Comparison of ENCODE assay signal across 12 mouse cellular contexts in genomic region chr2:106828573-106829310, GRCm38 (mm10).
DNase-seq lines count a peak whose midpoint lies in the region; ATAC-seq and TF ChIP-seq lines count a peak whose summit lies in the region.
"Had no signal": no experiment of that assay in that cellular context is flagged by ENCODE, and none has a peak within 500 bp of the region (broad histone marks: within the 10 kb centered on the region; RNA-seq: fewer than 3 reads in every experiment).

No protein-coding gene starts in this region.

- peak; percentile 54; the same call in 1 of the 2 replicates for ATAC-seq in lung, embryonic 14.5 days (ENCODE audit: insufficient read depth)
- ATAC-seq in forebrain, postnatal 0 days = peak; percentile 81
- ATAC-seq in neural tube, embryonic 14.5 days (ENCODE audit: low read depth) = peak; percentile 50; the same call in 1 of the 2 replicates

- no peaks in the 10 kb centered on the region for H3K36me3 ChIP-seq in lung, embryonic 14.5 days (ENCODE audit: insufficient read depth)
- no peaks in the 10 kb centered on the region for H3K36me3 ChIP-seq in forebrain, postnatal 0 days (ENCODE audit: insufficient read depth)
- H3K36me3 ChIP-seq in neural tube, embryonic 14.5 days (ENCODE audit: control insufficient read depth, insufficient read depth, low read length) = no peaks in the 10 kb centered on the region
- H3K36me3 ChIP-seq: embryonic facial prominence, embryonic 15.5 days; limb, embryonic 15.5 days; stomach, embryonic 15.5 days had no signal

- DNase-seq in embryo, embryonic 10 days (ENCODE audit: low spot score) = peak; percentile 37
- DNase-seq in embryo, embryonic 9.5 days (ENCODE audit: extremely low spot score) = no peak
- no peak for DNase-seq in lung, embryonic 14.5 days
- DNase-seq in lung, adult 18-20 months = no peak
- peak; percentile 59 for DNase-seq in forebrain, postnatal 0 days
- DNase-seq in adrenal gland, postnatal 10 days = no peak
- no peak for DNase-seq in thymus, adult 18-20 months
- DNase-seq: B cell, adult 2 months had no signal

- H3K27me3 ChIP-seq in lung, embryonic 14.5 days (ENCODE audit: insufficient read depth, low read length) = no peaks in the 10 kb centered on the region
- no peaks in the 10 kb centered on the region for H3K27me3 ChIP-seq in forebrain, postnatal 0 days (ENCODE audit: insufficient read depth, low read length)
- no peaks in the 10 kb centered on the region for H3K27me3 ChIP-seq in neural tube, embryonic 14.5 days (ENCODE audit: control insufficient read depth, insufficient read depth, low read length)
- H3K27me3 ChIP-seq: embryonic facial prominence, embryonic 15.5 days; limb, embryonic 15.5 days; stomach, embryonic 15.5 days had no signal

- TF ChIP-seq CTCF in lung, embryonic 14.5 days (IDR thresholded peaks at IDR 0.05; ENCODE audit: low read depth) = no peak
- no peak for TF ChIP-seq CTCF in forebrain, postnatal 0 days (IDR thresholded peaks at IDR 0.05; ENCODE audit: low read depth)

- no peaks in the 10 kb centered on the region for H3K9me3 ChIP-seq in lung, embryonic 14.5 days (ENCODE audit: low read depth, low read length)
- H3K9me3 ChIP-seq in forebrain, postnatal 0 days (ENCODE audit: low read length) = no peaks in the 10 kb centered on the region
- H3K9me3 ChIP-seq in neural tube, embryonic 14.5 days (ENCODE audit: control insufficient read depth, low read length) = no peaks in the 10 kb centered on the region
- H3K9me3 ChIP-seq: embryonic facial prominence, embryonic 15.5 days; limb, embryonic 15.5 days; stomach, embryonic 15.5 days had no signal

- H3K4me2 ChIP-seq in lung, embryonic 14.5 days = no peak overlapping the region
- no peak overlapping the region for H3K4me2 ChIP-seq in forebrain, postnatal 0 days (ENCODE audit: low read depth)
- H3K4me2 ChIP-seq in neural tube, embryonic 14.5 days (ENCODE audit: low read depth, low read length) = no peak overlapping the region
- H3K4me2 ChIP-seq: embryonic facial prominence, embryonic 15.5 days; limb, embryonic 15.5 days; stomach, embryonic 15.5 days had no signal

- H3K9ac ChIP-seq in lung, embryonic 14.5 days = no peak overlapping the region
- no peak overlapping the region for H3K9ac ChIP-seq in forebrain, postnatal 0 days
- no peak overlapping the region for H3K9ac ChIP-seq in neural tube, embryonic 14.5 days (replicated peaks; ENCODE audit: low read depth, low read length)
- H3K9ac ChIP-seq: embryonic facial prominence, embryonic 15.5 days; limb, embryonic 15.5 days; stomach, embryonic 15.5 days had no signal

- H3K4me3 ChIP-seq in lung, embryonic 14.5 days (ENCODE audit: low read depth, low read length) = no peak overlapping the region
- no peak overlapping the region for H3K4me3 ChIP-seq in forebrain, postnatal 0 days (ENCODE audit: low read depth, low read length)
- H3K4me3 ChIP-seq in neural tube, embryonic 14.5 days (ENCODE audit: low read depth, low read length) = no peak overlapping the region
- H3K4me3 ChIP-seq: embryonic facial prominence, embryonic 15.5 days; limb, embryonic 15.5 days; stomach, embryonic 15.5 days had no signal

- H3K4me1 ChIP-seq in lung, embryonic 14.5 days (ENCODE audit: insufficient read depth) = peaks cover 3% of the 10 kb centered on the region; the same call in 1 of the 2 replicates
- H3K4me1 ChIP-seq in forebrain, postnatal 0 days (ENCODE audit: insufficient read depth) = peaks cover 12% of the 10 kb centered on the region
- H3K4me1 ChIP-seq in neural tube, embryonic 14.5 days (ENCODE audit: control insufficient read depth, insufficient read depth, low read length) = peaks cover 22% of the 10 kb centered on the region
- H3K4me1 ChIP-seq: stomach, embryonic 15.5 days had no signal

- no peak overlapping the region for H3K27ac ChIP-seq in lung, embryonic 14.5 days (ENCODE audit: low read depth)
- peak overlapping the region; percentile 29; the same call in 1 of the 2 replicates for H3K27ac ChIP-seq in forebrain, postnatal 0 days (ENCODE audit: low read depth, low read length)
- peak overlapping the region; percentile 46; the same call in 1 of the 2 replicates for H3K27ac ChIP-seq in neural tube, embryonic 14.5 days (ENCODE audit: low read depth, low read length)
- H3K27ac ChIP-seq: embryonic facial prominence, embryonic 15.5 days; limb, embryonic 15.5 days; stomach, embryonic 15.5 days had no signal

- WGBS in lung, embryonic 14.5 days = 40% methylated on average over 12 of the region's 12 CpGs
- WGBS in forebrain, postnatal 0 days = 28% methylated on average over 12 of the region's 12 CpGs
- WGBS in neural tube, embryonic 14.5 days = 31% methylated on average over 12 of the region's 12 CpGs

Comparison
In these comparisons a context has a peak if more than half of its experiments do, and no peak if none do; other contexts are left out.
1. DNase-seq: peak in embryo, embryonic 10 days (single experiment) and forebrain, postnatal 0 days (single experiment); none in embryo, embryonic 9.5 days (single experiment), lung, embryonic 14.5 days (single experiment), lung, adult 18-20 months (0 of 2), adrenal gland, postnatal 10 days (single experiment) and thymus, adult 18-20 months (0 of 2).
2. Peak in every context shown above with its lines, with median percentiles within 50 percentile points of each other: ATAC-seq.